Mouse (Mus musculus): ENCODE data around the gene Ppp1r3g. TPM values are rescaled to one million over a fixed set of nuclear protein-coding genes. Genes with fewer than 3 reads are reported as not detected.

Gene Ppp1r3g
- polyA plus RNA-seq (2012; rRNA removed): 0.26 and 0.32 TPM in 2 replicates

DNA sequence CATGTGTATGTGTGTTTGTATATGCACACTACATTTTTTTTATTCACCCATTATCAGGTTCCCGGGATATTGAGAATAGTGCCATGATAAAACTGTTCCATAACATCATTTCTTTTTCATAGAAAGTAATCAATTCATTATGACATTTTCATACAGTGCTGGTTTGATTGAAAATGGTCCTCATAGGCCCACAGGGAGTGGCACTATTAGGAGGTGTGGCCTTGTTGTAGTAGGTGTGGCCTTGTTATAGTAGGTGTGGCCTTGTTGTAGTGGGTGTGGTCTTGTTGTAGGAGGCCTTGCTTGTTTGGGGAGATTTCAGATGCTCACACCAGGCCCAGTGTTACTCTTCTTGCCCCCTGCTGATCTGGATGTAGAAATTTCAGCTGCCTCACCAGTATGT, at the start of gene Ppp1r3g:
Ppp1r3g (plus strand) TSS at position 301 of the 400 bp plus-strand sequence.

Other genes starting within 250 kb of the Ppp1r3g start
- gene Rpp40, start 52.5 kb upstream of the Ppp1r3g start, polyA plus RNA-seq (2012; rRNA removed): 3.6 and 4.5 TPM in 2 replicates
- gene Fars2, start 158.6 kb downstream of the Ppp1r3g start, polyA plus RNA-seq (2012; rRNA removed): 18.6 and 20.3 TPM in 2 replicates
- gene Lyrm4, start 158.7 kb downstream of the Ppp1r3g start, polyA plus RNA-seq (2012; rRNA removed): 6.6 and 7.1 TPM in 2 replicates

All from liver, embryonic 14 days (tissue).